Mouse (Mus musculus) stomach, postnatal 0 days (tissue): ENCODE measurements at regions not wholly inside any gene's neighbourhood (a gene's known extent, or its start where the extent isn't known, plus 50 kb on each side); places are given as distances from the start of the nearest gene placed in this dataset.

ENCODE experiments used
- CTCF ChIP-seq: IDR thresholded peaks from 2 replicates; pipeline ENCODE4 v1.5.1; 2016; ENCODE audit warnings: antibody characterized with exemption, low read depth, mild to moderate bottlenecking, moderate library complexity
- EP300 ChIP-seq: optimal IDR thresholded peaks from 2 replicates; pipeline ENCODE3; 2016; ENCODE audit warnings: antibody characterized with exemption

DNA sequence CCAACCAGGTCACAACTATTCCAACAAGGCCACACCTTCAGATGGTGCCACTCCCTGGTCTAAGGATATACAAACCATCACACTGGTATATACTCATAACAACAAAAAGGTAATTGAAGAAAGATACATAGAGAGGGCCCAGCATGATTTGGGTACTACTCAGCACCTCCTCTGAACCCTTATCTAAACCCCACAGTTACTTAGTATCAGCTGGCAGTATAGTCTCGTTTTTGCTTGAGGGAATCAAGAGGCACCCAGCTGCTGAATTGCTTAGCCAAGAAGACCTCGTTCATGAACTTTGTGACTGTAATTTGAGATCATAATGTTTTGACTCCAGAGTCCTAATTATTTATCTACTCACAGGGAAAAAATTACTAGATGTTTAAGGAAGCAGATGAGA is 175.6 kb upstream of the Crbn start:
- TF ChIP-seq EP300 (no peak), CTCF (no peak)
